Mouse (Mus musculus) hindbrain, embryonic 14.5 days (tissue): Measurements from ENCODE around the gene Acot13. TPM values are rescaled to one million over a fixed set of nuclear protein-coding genes. Genes with fewer than 3 reads are reported as not detected.

Experiments
- ATAC-seq: fragments of 200-750 bp; cut with Nextera tagmentation; 2 replicates; pipeline ENCODE4 v1.8.0; 2017; ENCODE audit warnings: moderate number of reproducible peaks, mild to moderate bottlenecking, moderate TSS enrichment, moderate library complexity; ENCODE audit not compliant: low FRiP score
- DNase-seq: peaks from one replicate; pipeline ENCODE4 v3.0.0-alpha.2; 2015; ENCODE audit warnings: low spot score
- H3K27ac ChIP-seq: fragments of 300-500 bp; sonication (generic); 2 replicates; pipeline ENCODE4 v1.5.1; 2014; ENCODE audit warnings: mild to moderate bottlenecking, moderate library complexity
- H3K27me3 ChIP-seq: fragments of 300-500 bp; sonication (generic); 2 replicates; pipeline ENCODE4 v1.6.1; 2014; ENCODE audit warnings: mild to moderate bottlenecking, low read length, mixed read lengths; ENCODE audit not compliant: control insufficient read depth, insufficient read depth
- H3K36me3 ChIP-seq: fragments of 300-500 bp; sonication (generic); replicated peaks from 2 replicates; pipeline ENCODE4 v1.6.1; 2014; ENCODE audit not compliant: control insufficient read depth, insufficient read depth
- H3K4me1 ChIP-seq: fragments of 300-500 bp; sonication (generic); replicated peaks from 2 replicates; pipeline ENCODE4 v1.6.1; 2014; ENCODE audit warnings: antibody characterized with exemption, low read length, mixed read lengths; ENCODE audit not compliant: control insufficient read depth, insufficient read depth
- H3K4me2 ChIP-seq: fragments of 300-500 bp; sonication (generic); replicated peaks from 2 replicates; pipeline ENCODE4 v1.6.1; 2014; ENCODE audit warnings: mild to moderate bottlenecking, moderate library complexity
- H3K4me3 ChIP-seq: fragments of 300-500 bp; sonication (generic); replicated peaks from 2 replicates; pipeline ENCODE4 v1.5.1; 2014; ENCODE audit warnings: mild to moderate bottlenecking, low read length
- H3K9ac ChIP-seq: fragments of 300-500 bp; sonication (generic); 2 replicates; pipeline ENCODE4 v1.6.1; 2014
- H3K9me3 ChIP-seq: fragments of 300-500 bp; sonication (generic); 2 replicates; pipeline ENCODE4 v1.6.1; 2016; ENCODE audit warnings: low read length; ENCODE audit not compliant: control insufficient read depth
- WGBS: fragments of 180-500 bp; shearing (Covaris S2); extraction: QIAGEN DNeasy Blood & Tissue Kit; methylation state at CpG from one replicate; pipeline ENCODE4 v1.1.7; 2014; 5-methylcytosine and 5-hydroxymethylcytosine counted together
- polyA plus RNA-seq: library from polyadenylated mRNA; unstranded; fragments of >200 nt; fragmentation: Nextera tagmentation; extraction: Ambion mirVana; gene quantifications from 2 replicates; pipeline ENCODE4 v1.2.1, GENCODE M21; 2014

Gene Acot13
- polyA plus RNA-seq, 1 experiment from 2014 or later, result 55.6 TPM

- no peak overlapping the region for H3K4me3 ChIP-seq
- no peak overlapping the region for H3K4me2 ChIP-seq
- no peaks in the 10 kb centered on the region for H3K4me1 ChIP-seq
- no peak for DNase-seq
- H3K9me3 ChIP-seq, result no peaks in the 10 kb centered on the region
- H3K36me3 ChIP-seq, result 0 out of 2 replicates have a peak, but pooled peaks cover 6% of the 10 kb centered on the region
- 75% methylated on average over 7 of the region's 7 CpGs for WGBS
- no peak overlapping the region for H3K9ac ChIP-seq
- ATAC-seq, result no peak
- no peak overlapping the region for H3K27ac ChIP-seq
- H3K27me3 ChIP-seq, result no peaks in the 10 kb centered on the region
Observed at GRCm38 (mm10) chr13:24862021-24862420, 30.7 kb upstream of the Acot13 start.

GRCm38 (mm10) chr13:24861084-24861483 is 29.7 kb upstream of the Acot13 start:
- 79% methylated on average over 12 of the region's 12 CpGs for WGBS
- DNase-seq, result no peak
- H3K9me3 ChIP-seq, result no peaks in the 10 kb centered on the region

GRCm38 (mm10) chr13:24859115-24859514 is 27.8 kb upstream of the Acot13 start:
- H3K4me3 ChIP-seq, result no peak overlapping the region
- H3K9ac ChIP-seq, result no peak overlapping the region
- no peak overlapping the region for H3K27ac ChIP-seq
- ATAC-seq (no peak), DNase-seq (no peak)
- no peaks in the 10 kb centered on the region for H3K9me3 ChIP-seq
- no peaks in the 10 kb centered on the region for H3K4me1 ChIP-seq
- H3K27me3 ChIP-seq, result no peaks in the 10 kb centered on the region
- no peak overlapping the region for H3K4me2 ChIP-seq
- H3K36me3 ChIP-seq, result 0 out of 2 replicates have a peak, but pooled peaks cover 6% of the 10 kb centered on the region

More at GRCm38 (mm10) chr13:24861084-24861483, 29.7 kb upstream of the Acot13 start:
- H3K4me3 ChIP-seq, result no peak overlapping the region
- ATAC-seq, result no peak
- H3K9ac ChIP-seq, result no peak overlapping the region
- H3K27ac ChIP-seq, result no peak overlapping the region
- no peaks in the 10 kb centered on the region for H3K27me3 ChIP-seq
- no peak overlapping the region for H3K4me2 ChIP-seq
- no peaks in the 10 kb centered on the region for H3K4me1 ChIP-seq
- H3K36me3 ChIP-seq, result 0 out of 2 replicates have a peak, but pooled peaks cover 6% of the 10 kb centered on the region

GRCm38 (mm10) chr13:24852570-24852969 is 21.2 kb upstream of the Acot13 start:
- H3K36me3 ChIP-seq, result 0 out of 2 replicates have a peak, but pooled peaks cover 6% of the 10 kb centered on the region
- H3K9me3 ChIP-seq, result no peaks in the 10 kb centered on the region
- H3K4me2 ChIP-seq, result no peak overlapping the region
- H3K4me3 ChIP-seq, result no peak overlapping the region
- H3K9ac ChIP-seq, result no peak overlapping the region
- H3K4me1 ChIP-seq, result no peaks in the 10 kb centered on the region
- H3K27ac ChIP-seq, result no peak overlapping the region
- no peak for DNase-seq
- ATAC-seq, result no peak
- no peaks in the 10 kb centered on the region for H3K27me3 ChIP-seq
- WGBS, result 89% methylated on average over 3 of the region's 3 CpGs

GRCm38 (mm10) chr13:24851989-24852388 is 20.6 kb upstream of the Acot13 start:
- Histone ChIP-seq H3K9ac (no peak overlapping the region), H3K36me3 (0 out of 2 replicates have a peak, but pooled peaks cover under 1% of the 10 kb centered on the region), H3K4me3 (no peak overlapping the region), H3K27me3 (no peaks in the 10 kb centered on the region), H3K27ac (no peak overlapping the region), H3K9me3 (no peaks in the 10 kb centered on the region), H3K4me1 (no peaks in the 10 kb centered on the region), H3K4me2 (no peak overlapping the region)
- ATAC-seq (no peak), DNase-seq (no peak)
- WGBS, result 93% methylated on average over 2 of the region's 2 CpGs

GRCm38 (mm10) chr13:24849318-24849717 is 18.0 kb upstream of the Acot13 start:
- Histone ChIP-seq H3K4me3 (no peak overlapping the region), H3K27me3 (no peaks in the 10 kb centered on the region), H3K4me2 (no peak overlapping the region), H3K27ac (no peak overlapping the region), H3K4me1 (peaks cover 14% of the 10 kb centered on the region; the same call in 1 of the 2 replicates), H3K36me3 (no peaks in the 10 kb centered on the region), H3K9ac (no peak overlapping the region), H3K9me3 (no peaks in the 10 kb centered on the region)
- ATAC-seq (no peak), DNase-seq (no peak)
- 88% methylated on average over 4 of the region's 4 CpGs for WGBS

- H3K9me3 ChIP-seq, result no peaks in the 10 kb centered on the region
- H3K9ac ChIP-seq, result peak within 1 kb of the TSS; percentile 64
- peak within 1 kb of the TSS; percentile 69 for H3K4me2 ChIP-seq
- ATAC-seq, result peak; percentile 95
- H3K27me3 ChIP-seq, result no peaks in the 10 kb centered on the region
- H3K36me3 ChIP-seq, result peaks cover 13% of the 10 kb centered on the region
- peak; percentile 74 for DNase-seq
- H3K4me3 ChIP-seq, result peak within 1 kb of the TSS; percentile 49
- WGBS, result 10% methylated on average over 40 of the region's 40 CpGs
- no peak within 1 kb of the TSS for H3K27ac ChIP-seq
- H3K4me1 ChIP-seq, result peaks cover 14% of the 10 kb centered on the region; the same call in 1 of the 2 replicates
Observed at GRCm38 (mm10) chr13:24844983-24845955, 13.9 kb upstream of the Acot13 start, which contains the start of gene D130043K22Rik. Gene D130043K22Rik, plus strand, starts transcription at chr13:24845135.

- H3K9me3 ChIP-seq, result no peaks in the 10 kb centered on the region
- no peak overlapping the region for H3K4me3 ChIP-seq
- DNase-seq (no peak), ATAC-seq (no peak)
- H3K4me1 ChIP-seq, result peaks cover 14% of the 10 kb centered on the region; the same call in 1 of the 2 replicates
- no peak overlapping the region for H3K9ac ChIP-seq
- WGBS, result 97% methylated on average over 3 of the region's 3 CpGs
- peaks cover 30% of the 10 kb centered on the region for H3K36me3 ChIP-seq
- H3K27ac ChIP-seq, result no peak overlapping the region
- H3K4me2 ChIP-seq, result no peak overlapping the region
- no peaks in the 10 kb centered on the region for H3K27me3 ChIP-seq
Observed at GRCm38 (mm10) chr13:24841702-24842101, 10.4 kb upstream of the Acot13 start.

GRCm38 (mm10) chr13:24839831-24840230 is 8.5 kb upstream of the Acot13 start:
- DNase-seq, result no peak
- WGBS, result 94% methylated on average over 3 of the region's 3 CpGs
- Histone ChIP-seq H3K27me3 (no peaks in the 10 kb centered on the region), H3K36me3 (peaks cover 30% of the 10 kb centered on the region), H3K27ac (no peak overlapping the region), H3K4me2 (no peak overlapping the region), H3K9me3 (no peaks in the 10 kb centered on the region), H3K4me3 (no peak overlapping the region), H3K9ac (no peak overlapping the region), H3K4me1 (no peaks in the 10 kb centered on the region)
- ATAC-seq, result no peak
